Mouse (Mus musculus): ENCODE measurements around the gene Rpl11.
"Not testable (repeated sequence)": the region's sequence is repeated elsewhere in the genome, so short reads cannot be mapped to it uniquely, and the experiment has no call there.

Gene Rpl11

DNA sequence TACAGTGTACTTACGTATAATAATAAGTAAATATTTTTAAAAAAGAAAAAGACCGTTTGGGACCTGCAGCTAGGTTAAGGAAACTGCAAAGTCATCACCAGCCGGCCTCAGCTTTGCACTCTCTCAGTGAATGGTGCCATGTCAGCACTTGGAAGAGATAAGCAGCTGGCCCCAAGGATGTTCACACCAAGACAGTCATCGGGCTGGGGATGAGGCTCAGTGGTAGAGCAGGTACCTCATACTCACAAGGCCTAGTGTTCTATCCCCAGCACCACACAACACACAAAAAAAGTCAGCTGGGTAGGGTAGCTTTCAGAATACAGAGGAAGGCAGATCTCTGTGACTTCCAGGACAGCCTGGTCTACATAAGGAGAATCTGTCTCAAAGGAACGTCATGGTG, 68.0 kb downstream of the Rpl11 start:
- DNase-seq (ENCODE audit: extremely low read depth, insufficient read length, low spot score), result no peak

DNA sequence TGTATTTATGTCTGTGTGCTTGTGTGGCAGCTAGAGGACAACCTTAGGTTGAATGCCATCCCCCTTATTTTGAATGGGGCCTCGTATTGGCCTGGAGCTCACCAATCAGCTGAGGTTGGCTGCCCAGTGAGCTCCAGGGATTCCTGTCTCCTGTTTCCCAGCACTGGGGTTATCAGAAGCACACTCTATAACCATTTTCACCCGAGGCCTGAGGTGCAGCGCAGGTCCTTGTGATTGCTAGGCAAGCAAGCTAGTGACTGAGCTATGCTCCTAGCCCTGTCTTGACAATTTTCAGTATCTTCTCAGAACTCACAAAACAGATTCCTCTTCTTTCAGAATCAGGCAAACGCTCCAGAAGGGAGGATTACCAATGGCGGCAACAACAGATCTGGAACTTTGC, 68.7 kb downstream of the Rpl11 start:
- no peak for DNase-seq (ENCODE audit: extremely low read depth, insufficient read length, low spot score)

DNA sequence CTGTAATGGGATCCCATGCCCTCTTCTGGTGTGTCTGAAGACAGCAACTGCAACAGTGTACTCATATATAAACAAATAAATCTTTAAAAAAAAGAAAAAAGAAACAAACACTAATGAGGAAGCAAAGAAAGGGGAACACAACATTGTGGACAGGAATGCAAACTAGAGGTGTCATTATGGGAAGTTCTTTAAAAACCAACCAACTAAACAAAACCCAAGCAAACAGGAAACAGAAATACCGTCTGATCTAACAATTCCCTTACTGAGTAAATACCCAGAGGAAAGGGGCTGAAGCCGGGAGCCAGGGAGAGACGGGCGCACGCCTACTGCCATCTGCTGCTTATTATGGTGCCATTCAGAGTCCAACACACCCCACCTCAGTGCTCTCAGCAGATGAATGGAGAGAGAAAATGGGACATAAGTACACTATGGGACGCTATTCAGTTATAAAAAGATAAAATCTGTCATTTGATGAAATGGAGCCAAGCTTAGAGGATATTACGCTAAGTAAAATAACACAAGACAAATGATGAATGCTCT, 71.6 kb downstream of the Rpl11 start:
- DNase-seq (ENCODE audit: extremely low read depth, insufficient read length, low spot score), result no peak

DNA sequence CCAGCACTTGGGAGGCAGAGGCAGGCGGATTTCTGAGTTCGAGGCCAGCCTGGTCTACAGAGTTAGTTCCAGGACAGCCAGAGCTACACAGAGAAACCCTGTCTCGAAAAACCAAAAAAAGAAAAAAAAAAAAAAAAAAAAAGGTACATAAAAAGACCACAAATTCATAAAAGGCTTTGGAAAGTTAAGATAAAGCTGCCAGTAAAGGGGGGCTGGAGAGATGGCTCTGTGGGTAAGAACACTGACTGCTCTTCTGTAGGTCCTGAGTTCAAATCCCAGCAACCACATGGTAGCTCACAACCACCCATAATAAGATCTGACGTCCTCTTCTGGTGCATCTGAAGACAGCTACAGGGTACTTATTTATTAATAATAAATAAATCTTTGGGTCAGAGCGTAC, 73.0 kb downstream of the Rpl11 start:
- DNase-seq (ENCODE audit: extremely low read depth, insufficient read length, low spot score), result not testable (repeated sequence)

Measured in 3134 (cell line).